Comparison of ENCODE assay signal across 15 mouse cellular contexts in genomic region chr2:173811850-173812249, GRCm38 (mm10).
DNase-seq lines count a peak whose midpoint lies in the region; ATAC-seq and TF ChIP-seq lines count a peak whose summit lies in the region.
"Had no signal": no experiment of that assay in that cellular context is flagged by ENCODE, and none has a peak within 500 bp of the region (broad histone marks: within the 10 kb centered on the region; RNA-seq: fewer than 3 reads in every experiment).

No protein-coding gene starts in this region.

- H3K4me1 ChIP-seq in midbrain, embryonic 11.5 days (ENCODE audit: control insufficient read depth, insufficient read depth, low read length): no peaks in the 10 kb centered on the region
- no peaks in the 10 kb centered on the region for H3K4me1 ChIP-seq in midbrain, postnatal 0 days (ENCODE audit: insufficient read depth, low read length)
- H3K4me1 ChIP-seq: embryonic facial prominence, embryonic 10.5 days; heart, embryonic 10.5 days had no signal

- peak; percentile 28 for DNase-seq in embryo, embryonic 9.5 days (ENCODE audit: extremely low spot score)
- no peak for DNase-seq in embryo, embryonic 10 days (ENCODE audit: low spot score)
- peak; percentile 75 for DNase-seq in midbrain, embryonic 11.5 days (ENCODE audit: low spot score, missing footprints)
- no peak for DNase-seq in midbrain, postnatal 0 days (ENCODE audit: low spot score)
- peak; percentile 35 to 78 for DNase-seq in kidney, postnatal 36 days
- peak; percentile 50 to 55 for DNase-seq in thymus, postnatal 36 days
- no peak for DNase-seq in cerebellum, adult 9-10 months
- DNase-seq in layer of hippocampus, postnatal 14 days (ENCODE audit: low spot score in 2 of 2): no peak
- DNase-seq: forebrain, postnatal 0 days; layer of hippocampus, adult 9-11 months; lung, adult 2 months had no signal

- H3K36me3 ChIP-seq in midbrain, embryonic 11.5 days (ENCODE audit: control insufficient read depth, insufficient read depth, low read length): no peaks in the 10 kb centered on the region
- H3K36me3 ChIP-seq in midbrain, postnatal 0 days (ENCODE audit: insufficient read depth, low read length): no peaks in the 10 kb centered on the region
- H3K36me3 ChIP-seq: embryonic facial prominence, embryonic 10.5 days; heart, embryonic 10.5 days had no signal

- H3K9ac ChIP-seq in midbrain, embryonic 11.5 days (ENCODE audit: low read length): no peak overlapping the region
- H3K9ac ChIP-seq in midbrain, postnatal 0 days (replicated peaks; ENCODE audit: low read length, poor library complexity, severe bottlenecking): no peak overlapping the region
- H3K9ac ChIP-seq: forebrain, postnatal 0 days had no signal

- no peak overlapping the region for H3K27ac ChIP-seq in midbrain, embryonic 11.5 days (ENCODE audit: low read depth, low read length)
- no peak overlapping the region for H3K27ac ChIP-seq in midbrain, postnatal 0 days (ENCODE audit: low read depth, low read length)
- H3K27ac ChIP-seq: embryonic facial prominence, embryonic 10.5 days; heart, embryonic 10.5 days had no signal

- no peak for ATAC-seq in midbrain, embryonic 11.5 days (ENCODE audit: low FRiP score)
- ATAC-seq in midbrain, postnatal 0 days (ENCODE audit: low FRiP score): no peak
- ATAC-seq: activated CD4-positive, CD25-positive, alpha-beta regulatory T cell, adult 4 months; forebrain, postnatal 0 days; midbrain, embryonic 16.5 days had no signal

- H3K9me3 ChIP-seq in midbrain, embryonic 11.5 days (ENCODE audit: control insufficient read depth, low read length): no peaks in the 10 kb centered on the region
- no peaks in the 10 kb centered on the region for H3K9me3 ChIP-seq in midbrain, postnatal 0 days (ENCODE audit: low read length)

- no peaks in the 10 kb centered on the region for H3K27me3 ChIP-seq in midbrain, embryonic 11.5 days (ENCODE audit: control insufficient read depth, insufficient read depth, low read length)
- no peaks in the 10 kb centered on the region for H3K27me3 ChIP-seq in midbrain, postnatal 0 days (ENCODE audit: insufficient read depth, low read length)

- 69% methylated on average over 8 of the region's 8 CpGs for WGBS in midbrain, embryonic 11.5 days
- WGBS in midbrain, postnatal 0 days: 79% methylated on average over 8 of the region's 8 CpGs

- H3K4me2 ChIP-seq in midbrain, embryonic 11.5 days: no peak overlapping the region
- no peak overlapping the region for H3K4me2 ChIP-seq in midbrain, postnatal 0 days (ENCODE audit: low read depth, low read length, poor library complexity, severe bottlenecking)

- H3K4me3 ChIP-seq in midbrain, embryonic 11.5 days (ENCODE audit: low read depth, low read length): no peak overlapping the region
- H3K4me3 ChIP-seq in midbrain, postnatal 0 days (ENCODE audit: low read depth, low read length): no peak overlapping the region
- H3K4me3 ChIP-seq: embryonic facial prominence, embryonic 10.5 days; heart, embryonic 10.5 days had no signal

- TF ChIP-seq CTCF in midbrain, postnatal 0 days (IDR thresholded peaks at IDR 0.05): no peak

Comparison
In these comparisons a context has a peak if more than half of its experiments do, and no peak if none do; other contexts are left out.
1. DNase-seq: peak in embryo, embryonic 9.5 days (single experiment), midbrain, embryonic 11.5 days (single experiment), kidney, postnatal 36 days (2 of 2) and thymus, postnatal 36 days (2 of 2); none in embryo, embryonic 10 days (single experiment), midbrain, postnatal 0 days (single experiment), cerebellum, adult 9-10 months (single experiment) and layer of hippocampus, postnatal 14 days (0 of 2).